Mouse (Mus musculus) limb, embryonic 12.5 days (tissue): ENCODE measurements around the gene Snap23. TPM values are rescaled to one million over a fixed set of nuclear protein-coding genes. Genes with fewer than 3 reads are reported as not detected.
A peak's percentile ranks its signal among the peaks of the same experiment; 100 is the strongest.

ENCODE experiments used
- ATAC-seq: fragments of 200-750 bp; cut with Nextera tagmentation; 2 replicates; pipeline ENCODE4 v1.8.0; 2017; ENCODE audit warnings: low read depth, moderate TSS enrichment; ENCODE audit not compliant: insufficient number of reproducible peaks, insufficient read depth, low FRiP score, low TSS enrichment
- H3K27ac ChIP-seq: fragments of 300-500 bp; sonication (generic); 2 replicates; pipeline ENCODE4 v1.5.1; 2016; ENCODE audit warnings: mild to moderate bottlenecking, moderate library complexity
- H3K27me3 ChIP-seq: fragments of 300-500 bp; sonication (generic); 2 replicates; pipeline ENCODE4 v1.6.1; 2016; ENCODE audit warnings: mild to moderate bottlenecking, moderate library complexity
- H3K36me3 ChIP-seq: fragments of 300-500 bp; sonication (generic); 2 replicates; pipeline ENCODE4 v1.6.1; 2016; ENCODE audit warnings: mild to moderate bottlenecking, moderate library complexity
- H3K4me1 ChIP-seq: fragments of 300-500 bp; sonication (generic); replicated peaks from 2 replicates; pipeline ENCODE4 v1.6.1; 2016
- H3K4me2 ChIP-seq: fragments of 300-500 bp; sonication (generic); 2 replicates; pipeline ENCODE4 v1.6.1; 2016; ENCODE audit warnings: mild to moderate bottlenecking, moderate library complexity
- H3K4me3 ChIP-seq: fragments of 300-500 bp; sonication (generic); replicated peaks from 2 replicates; pipeline ENCODE4 v1.5.1; 2016; ENCODE audit warnings: mild to moderate bottlenecking
- H3K9ac ChIP-seq: fragments of 300-500 bp; sonication (generic); replicated peaks from 2 replicates; pipeline ENCODE4 v1.6.1; 2016; ENCODE audit warnings: mild to moderate bottlenecking, moderate library complexity
- H3K9me3 ChIP-seq: fragments of 300-500 bp; sonication (generic); 2 replicates; pipeline ENCODE4 v1.6.1; 2016; ENCODE audit warnings: mild to moderate bottlenecking, moderate library complexity
- WGBS: fragments of 180-500 bp; shearing (Covaris S2); methylation state at CpG from one replicate; pipeline ENCODE4 v1.1.7; 2016; 5-methylcytosine and 5-hydroxymethylcytosine counted together
- polyA plus RNA-seq: library from polyadenylated mRNA; unstranded; fragments of >200 nt; fragmentation: Nextera tagmentation; extraction: Ambion mirVana; gene quantifications from 2 replicates; pipeline ENCODE4 v1.2.1, GENCODE M21; 2016

Snap23 gene
- 55.7 and 57.6 TPM in 2 replicates for polyA plus RNA-seq

DNA sequence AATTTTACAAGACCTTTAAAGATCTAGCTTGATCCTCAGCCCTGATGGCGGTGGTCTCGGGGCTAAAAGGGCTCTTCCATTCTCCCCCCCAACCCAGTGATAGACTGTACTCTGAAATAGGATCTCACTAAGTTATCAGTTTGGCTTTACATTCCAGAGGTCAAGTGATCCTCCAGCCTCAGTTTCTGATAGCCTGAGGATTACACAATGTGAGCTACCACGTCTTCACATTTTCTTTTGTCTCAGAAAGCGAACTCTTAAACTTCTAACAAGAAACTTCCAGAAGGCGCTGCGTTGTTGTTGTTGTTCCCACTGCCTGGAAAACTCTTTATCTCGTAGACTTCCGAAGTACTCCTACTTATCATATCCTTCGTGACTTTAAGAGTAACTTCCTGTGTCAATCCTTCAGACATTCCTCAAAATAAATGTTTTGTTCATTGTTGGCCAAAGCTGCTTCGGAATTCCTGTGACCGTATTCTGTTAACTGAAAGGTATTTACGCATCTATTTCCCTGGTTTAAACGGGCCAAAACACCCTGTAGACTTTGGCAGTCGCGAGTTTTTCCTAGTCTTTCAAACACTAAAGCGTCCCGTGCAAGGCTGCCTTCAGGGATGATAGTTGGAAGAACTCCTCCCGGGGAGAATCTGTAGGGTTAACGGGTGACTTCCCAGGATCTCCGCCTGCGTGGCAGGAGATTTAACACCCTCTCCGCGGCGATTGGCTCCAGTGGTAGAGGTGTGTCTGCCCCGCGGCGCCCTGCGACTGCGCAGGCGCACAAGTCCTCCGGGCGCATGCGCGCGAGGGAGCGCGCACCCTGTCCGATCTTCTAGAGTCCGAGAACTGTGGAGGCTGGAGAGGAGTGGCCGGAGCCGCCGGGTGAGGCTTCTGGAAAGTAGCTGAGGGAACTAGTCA is at the start of gene Snap23:
Gene Snap23 (plus strand): TSS at position 786 of the 912 bp plus-strand sequence.
- H3K4me1 ChIP-seq: peaks cover 15% of the 10 kb centered on the region
- 1% methylated on average over 42 of the region's 42 CpGs for WGBS
- peak within 1 kb of the TSS; percentile 81 for H3K4me3 ChIP-seq
- H3K9ac ChIP-seq: peak within 1 kb of the TSS; percentile 77
- H3K9me3 ChIP-seq: no peaks in the 10 kb centered on the region
- no peaks in the 10 kb centered on the region for H3K27me3 ChIP-seq
- ATAC-seq: peak; percentile 91
- peak within 1 kb of the TSS; percentile 89 for H3K27ac ChIP-seq
- H3K4me2 ChIP-seq: peak within 1 kb of the TSS; percentile 66
- peaks cover 13% of the 10 kb centered on the region; the same call in 1 of the 2 replicates for H3K36me3 ChIP-seq

DNA sequence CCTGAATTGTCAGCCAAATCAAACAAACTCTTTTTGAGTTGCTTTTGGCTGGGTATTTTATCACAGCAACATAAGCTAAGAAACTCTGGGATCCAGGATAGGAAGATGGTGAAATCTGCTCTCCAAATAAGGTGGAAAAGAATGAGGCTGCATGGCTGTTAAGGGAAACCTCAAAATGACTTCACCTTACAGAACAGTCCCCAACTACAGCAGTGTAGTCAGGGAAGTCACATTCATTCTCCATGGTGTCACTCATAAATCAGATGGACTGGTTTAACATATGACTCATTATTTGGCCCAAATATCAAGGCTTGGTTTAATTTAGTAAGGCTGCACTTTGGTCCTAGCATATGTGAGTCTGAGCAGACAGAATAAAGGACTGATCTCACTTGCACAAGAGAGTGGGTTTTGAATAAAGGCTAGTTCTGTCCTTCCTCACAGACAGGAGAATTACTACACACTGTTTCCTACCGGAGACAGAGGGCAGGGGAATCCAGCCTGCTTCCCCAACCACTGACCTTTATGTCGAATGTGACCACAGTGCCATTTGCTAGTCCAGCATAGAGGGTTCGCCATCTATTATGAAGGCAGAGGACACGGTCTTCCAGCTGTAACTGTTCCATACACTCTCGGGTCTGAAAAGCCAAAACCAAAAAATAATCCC is 48.8 kb upstream of the Snap23 start:
- H3K36me3 ChIP-seq: peaks cover 97% of the 10 kb centered on the region
- 89% methylated on average over 5 of the region's 5 CpGs for WGBS

DNA sequence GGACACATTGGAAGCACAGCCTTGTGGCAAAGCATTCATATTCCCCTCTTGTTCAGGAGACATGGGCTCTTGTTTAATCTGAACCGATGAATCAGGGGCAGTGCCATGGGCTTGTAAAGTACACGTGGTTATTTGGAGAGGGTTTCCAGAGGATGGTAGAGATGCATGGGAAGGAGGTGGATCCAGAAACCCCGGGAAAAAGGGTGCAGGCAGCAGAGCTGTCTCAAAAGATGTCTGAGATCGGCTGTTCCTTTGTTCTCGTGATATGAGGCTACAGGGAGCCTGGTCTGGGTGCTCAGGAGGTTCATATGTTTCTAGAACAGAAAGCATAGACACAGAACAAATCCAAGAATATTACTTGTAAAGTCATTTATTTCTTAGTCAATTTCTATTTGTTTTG is 40.7 kb upstream of the Snap23 start:
- 89% methylated on average over 5 of the region's 5 CpGs for WGBS

More for the DNA sequence above, 48.8 kb upstream of the Snap23 start:
- Histone ChIP-seq H3K4me3 (no peak overlapping the region), H3K9me3 (no peaks in the 10 kb centered on the region), H3K9ac (no peak overlapping the region), H3K27ac (no peak overlapping the region), H3K4me2 (no peak overlapping the region), H3K4me1 (no peaks in the 10 kb centered on the region), H3K27me3 (no peaks in the 10 kb centered on the region)
- ATAC-seq: no peak

DNA sequence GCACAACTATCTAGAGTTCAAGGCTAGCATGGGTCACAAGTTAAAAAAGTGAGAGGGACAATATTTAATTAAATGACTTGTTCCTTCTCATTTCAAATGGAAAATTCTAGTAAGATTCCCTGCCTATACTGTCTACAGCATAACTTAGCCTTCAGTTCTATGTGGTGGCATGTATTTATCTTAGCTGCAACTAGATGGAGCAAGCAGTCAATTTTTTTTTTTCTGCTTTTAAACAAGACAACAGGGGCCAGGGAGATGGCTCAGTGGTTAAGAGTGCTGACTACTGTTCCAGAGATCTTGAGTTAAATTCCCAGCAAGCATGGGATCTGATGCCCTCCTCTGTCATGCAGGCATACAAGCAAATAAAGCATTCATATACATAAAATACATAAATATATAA is 37.9 kb upstream of the Snap23 start:
- no peak overlapping the region for H3K4me2 ChIP-seq
- H3K27me3 ChIP-seq: no peaks in the 10 kb centered on the region
- ATAC-seq: no peak
- H3K27ac ChIP-seq: no peak overlapping the region
- no peak overlapping the region for H3K4me3 ChIP-seq
- H3K9me3 ChIP-seq: no peaks in the 10 kb centered on the region
- H3K36me3 ChIP-seq: peaks cover 95% of the 10 kb centered on the region
- H3K9ac ChIP-seq: no peak overlapping the region
- no peaks in the 10 kb centered on the region for H3K4me1 ChIP-seq

More for the DNA sequence above, 40.7 kb upstream of the Snap23 start:
- H3K36me3 ChIP-seq: peaks cover 96% of the 10 kb centered on the region
- H3K4me2 ChIP-seq: no peak overlapping the region
- no peak overlapping the region for H3K27ac ChIP-seq
- no peaks in the 10 kb centered on the region for H3K4me1 ChIP-seq
- no peak for ATAC-seq
- no peak overlapping the region for H3K4me3 ChIP-seq
- no peaks in the 10 kb centered on the region for H3K27me3 ChIP-seq
- no peaks in the 10 kb centered on the region for H3K9me3 ChIP-seq
- no peak overlapping the region for H3K9ac ChIP-seq

DNA sequence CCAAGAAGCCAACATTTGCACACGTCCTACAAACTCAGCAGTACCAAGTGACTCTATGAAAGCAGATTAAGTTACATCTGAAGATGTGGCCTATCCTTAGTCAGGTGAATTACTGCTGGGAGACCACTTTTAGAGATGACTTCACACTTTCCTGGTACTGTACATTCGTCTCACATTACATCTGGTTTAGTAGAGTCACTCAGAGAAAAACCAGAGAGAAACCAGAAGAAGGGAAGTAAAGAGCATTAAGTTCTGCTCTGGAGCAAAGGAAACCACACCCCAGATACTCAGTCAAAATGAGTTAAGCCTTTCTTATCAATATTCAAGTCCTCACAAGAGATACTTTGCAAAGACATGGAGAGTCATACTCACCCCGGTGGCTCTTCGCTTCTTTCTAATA is 36.2 kb upstream of the Snap23 start:
- H3K9ac ChIP-seq: no peak overlapping the region
- H3K4me3 ChIP-seq: no peak overlapping the region
- peaks cover 95% of the 10 kb centered on the region for H3K36me3 ChIP-seq
- no peak overlapping the region for H3K27ac ChIP-seq
- H3K27me3 ChIP-seq: no peaks in the 10 kb centered on the region
- H3K4me2 ChIP-seq: no peak overlapping the region
- H3K9me3 ChIP-seq: no peaks in the 10 kb centered on the region
- ATAC-seq: no peak
- no peaks in the 10 kb centered on the region for H3K4me1 ChIP-seq
- 84% methylated on average over 4 of the region's 4 CpGs for WGBS

DNA sequence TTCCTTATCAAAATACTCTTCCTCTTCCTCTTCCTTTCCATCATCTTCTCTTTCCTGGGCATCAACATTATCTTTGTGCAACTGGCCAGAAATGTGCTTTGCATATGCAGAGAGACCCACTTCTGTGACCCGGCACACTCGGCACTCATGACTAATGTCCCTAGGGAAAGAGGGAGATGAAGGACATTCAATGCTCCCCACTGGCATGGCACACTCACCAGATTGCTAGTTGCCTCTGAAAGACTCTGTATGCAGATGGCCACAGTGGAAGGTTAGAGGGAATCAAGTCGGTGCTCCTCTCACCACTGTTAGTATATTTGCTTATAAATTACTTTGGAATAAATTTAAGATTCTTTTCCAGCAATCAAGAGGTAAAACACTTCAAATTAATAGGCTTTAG is 28.1 kb upstream of the Snap23 start:
- Histone ChIP-seq H3K4me1 (no peaks in the 10 kb centered on the region), H3K4me2 (no peak overlapping the region), H3K27ac (no peak overlapping the region), H3K9me3 (no peaks in the 10 kb centered on the region), H3K36me3 (peaks cover 43% of the 10 kb centered on the region), H3K9ac (no peak overlapping the region), H3K27me3 (no peaks in the 10 kb centered on the region), H3K4me3 (no peak overlapping the region)
- 92% methylated on average over 3 of the region's 3 CpGs for WGBS
- ATAC-seq: no peak

DNA sequence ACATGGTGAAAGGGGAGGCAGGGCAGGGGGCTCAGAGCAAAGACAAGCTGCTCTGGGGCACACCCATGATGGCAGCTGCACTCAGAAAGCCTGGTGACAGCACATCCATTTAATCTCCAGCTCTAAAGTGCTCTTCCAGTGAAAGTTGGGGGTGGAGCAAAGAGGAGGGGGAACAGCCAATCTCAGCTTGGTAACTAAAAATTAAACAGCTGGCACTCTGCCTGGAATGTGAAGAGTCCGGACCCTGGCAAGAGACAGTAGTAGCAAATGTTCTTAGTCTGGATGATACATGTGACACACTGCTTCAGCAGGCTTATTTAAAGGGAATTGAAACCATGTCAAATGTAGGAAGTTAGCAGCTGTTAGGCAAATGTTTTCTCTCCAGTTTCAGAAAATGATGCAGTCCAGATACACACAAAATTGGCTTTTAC is 27.7 kb upstream of the Snap23 start:
- H3K27ac ChIP-seq: no peak overlapping the region
- no peaks in the 10 kb centered on the region for H3K4me1 ChIP-seq
- WGBS: 57% methylated on average over 1 of the region's 1 CpGs
- H3K36me3 ChIP-seq: peaks cover 43% of the 10 kb centered on the region
- H3K27me3 ChIP-seq: no peaks in the 10 kb centered on the region
- H3K4me3 ChIP-seq: no peak overlapping the region
- no peak overlapping the region for H3K4me2 ChIP-seq
- no peaks in the 10 kb centered on the region for H3K9me3 ChIP-seq
- no peak overlapping the region for H3K9ac ChIP-seq
- 0 out of 2 replicates have a peak, but pooled peaks have one; percentile 31 for ATAC-seq

DNA sequence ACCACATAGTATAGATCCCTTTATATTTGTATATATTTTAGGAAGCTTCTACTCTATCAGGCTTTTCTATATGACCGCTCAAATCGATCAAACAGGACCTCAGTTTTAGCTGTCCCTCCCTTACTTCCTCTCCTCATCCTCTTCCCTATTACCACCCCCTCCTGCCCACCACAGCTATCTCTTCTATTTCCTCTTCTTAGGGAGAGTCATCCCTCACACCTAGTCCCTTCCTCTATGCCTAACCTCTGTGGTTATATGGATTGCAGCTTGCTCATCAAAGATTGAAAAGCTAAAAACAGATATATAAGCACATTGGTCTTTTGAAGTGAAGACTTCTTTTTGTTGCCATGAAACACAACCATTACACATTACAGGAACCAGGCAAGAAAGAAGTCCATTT is 22.7 kb upstream of the Snap23 start:
- Histone ChIP-seq H3K36me3 (peaks cover 48% of the 10 kb centered on the region), H3K9ac (no peak overlapping the region)

DNA sequence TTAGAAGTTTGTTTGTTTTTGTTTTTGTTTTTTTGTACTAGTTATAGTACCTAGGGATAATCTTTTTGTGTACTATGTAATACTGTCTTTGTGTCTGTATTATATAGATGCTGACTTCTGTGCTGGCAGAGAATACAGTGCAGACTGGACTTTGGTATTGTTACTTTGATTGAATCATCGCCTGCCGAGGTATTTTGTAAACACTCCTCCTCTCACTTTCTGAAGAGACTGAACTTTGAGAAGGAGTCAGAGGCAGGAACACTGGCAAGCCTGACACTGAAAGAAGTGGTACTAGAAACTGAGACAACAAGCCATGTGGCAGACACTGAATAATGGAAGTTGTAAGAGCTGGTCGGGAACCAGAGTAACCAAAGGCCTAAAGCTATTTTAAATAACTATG is 10.6 kb upstream of the Snap23 start:
- WGBS: 83% methylated on average over 3 of the region's 3 CpGs
- H3K9me3 ChIP-seq: no peaks in the 10 kb centered on the region
- peaks cover 36% of the 10 kb centered on the region for H3K36me3 ChIP-seq
- no peak for ATAC-seq
- H3K4me1 ChIP-seq: no peaks in the 10 kb centered on the region
- H3K4me2 ChIP-seq: no peak overlapping the region
- no peak overlapping the region for H3K27ac ChIP-seq
- H3K9ac ChIP-seq: no peak overlapping the region
- H3K27me3 ChIP-seq: no peaks in the 10 kb centered on the region
- H3K4me3 ChIP-seq: no peak overlapping the region

More for the DNA sequence above, 22.7 kb upstream of the Snap23 start:
- no peak for ATAC-seq
- no peaks in the 10 kb centered on the region for H3K27me3 ChIP-seq
- no peak overlapping the region for H3K27ac ChIP-seq
- H3K4me2 ChIP-seq: no peak overlapping the region
- H3K4me3 ChIP-seq: no peak overlapping the region
- no peaks in the 10 kb centered on the region for H3K4me1 ChIP-seq
- WGBS: 100% methylated on average over 2 of the region's 2 CpGs
- H3K9me3 ChIP-seq: no peaks in the 10 kb centered on the region

DNA sequence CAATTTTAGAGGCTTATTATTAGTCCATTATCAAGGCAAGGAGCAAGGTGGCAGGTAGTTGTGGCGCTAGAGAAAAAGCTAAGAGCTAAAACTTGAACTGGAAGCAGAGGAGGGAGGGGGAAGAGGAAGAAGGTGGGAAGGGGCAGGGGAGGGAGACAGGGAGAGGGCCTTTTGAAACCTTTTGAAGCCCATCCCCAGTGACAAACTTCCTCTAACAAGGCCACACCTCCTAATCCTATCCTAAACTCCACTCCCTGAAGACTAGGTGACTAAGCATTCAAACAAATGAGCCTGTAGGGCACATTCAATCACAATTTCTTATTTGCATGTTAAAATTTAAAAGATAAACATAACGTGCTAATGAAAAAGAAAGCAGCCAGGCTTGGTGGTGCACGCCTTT is 8.7 kb upstream of the Snap23 start:
- no peak for ATAC-seq
- Histone ChIP-seq H3K9ac (no peak overlapping the region), H3K4me1 (peaks cover 6% of the 10 kb centered on the region), H3K36me3 (peaks cover 19% of the 10 kb centered on the region), H3K9me3 (no peaks in the 10 kb centered on the region), H3K4me2 (no peak overlapping the region), H3K27ac (no peak overlapping the region), H3K4me3 (no peak overlapping the region), H3K27me3 (no peaks in the 10 kb centered on the region)
- WGBS: 85% methylated on average over 3 of the region's 3 CpGs

DNA sequence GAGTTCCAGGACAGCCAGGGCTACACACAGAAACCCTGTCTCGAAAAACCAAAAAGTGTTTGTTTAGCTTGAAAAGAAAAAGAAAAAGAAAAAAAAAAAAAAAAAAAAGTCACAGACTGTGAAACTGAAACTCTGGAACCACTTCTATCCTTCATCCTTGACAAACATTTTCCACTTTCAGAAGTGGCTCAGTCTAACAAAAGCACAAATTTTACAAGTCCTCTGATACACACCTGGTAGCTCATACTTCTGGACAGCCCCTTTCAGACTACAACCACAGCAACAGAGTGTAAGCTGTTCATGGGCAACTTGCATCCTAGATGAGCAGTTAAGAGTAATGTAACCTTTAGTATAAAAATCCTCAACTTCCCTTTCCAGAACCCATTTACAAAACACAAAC is 5.9 kb upstream of the Snap23 start:
- H3K36me3 ChIP-seq: peaks cover 9% of the 10 kb centered on the region; the same call in 1 of the 2 replicates
- H3K4me2 ChIP-seq: no peak overlapping the region
- 88% methylated on average over 1 of the region's 1 CpGs for WGBS
- no peaks in the 10 kb centered on the region for H3K27me3 ChIP-seq
- no peak overlapping the region for H3K9ac ChIP-seq
- no peak for ATAC-seq
- no peaks in the 10 kb centered on the region for H3K9me3 ChIP-seq
- H3K4me3 ChIP-seq: no peak overlapping the region
- H3K27ac ChIP-seq: no peak overlapping the region
- H3K4me1 ChIP-seq: peaks cover 6% of the 10 kb centered on the region
